Mouse (Mus musculus) intestine, postnatal 0 days (tissue): ENCODE measurements around the gene Dtymk. TPM values are rescaled to one million over a fixed set of nuclear protein-coding genes. Genes with fewer than 3 reads are reported as not detected.
A peak's percentile ranks its signal among the peaks of the same experiment; 100 is the strongest.

Experiments used
- ATAC-seq: fragments of 200-750 bp; cut with Nextera tagmentation; 2 replicates; pipeline ENCODE4 v1.8.0; 2017; ENCODE audit warnings: mild to moderate bottlenecking, moderate TSS enrichment, moderate library complexity
- H3K27ac ChIP-seq: fragments of 300-500 bp; sonication (generic); 2 replicates; pipeline ENCODE4 v1.5.1; 2014; ENCODE audit warnings: mild to moderate bottlenecking, low read depth, low read length, moderate library complexity
- H3K27me3 ChIP-seq: fragments of 300-500 bp; sonication (generic); replicated peaks from 2 replicates; pipeline ENCODE4 v1.6.1; 2014; ENCODE audit warnings: low read length, mixed read lengths; ENCODE audit not compliant: control insufficient read depth, insufficient read depth
- H3K36me3 ChIP-seq: fragments of 300-500 bp; sonication (generic); 2 replicates; pipeline ENCODE4 v1.6.1; 2014; ENCODE audit warnings: mild to moderate bottlenecking, moderate library complexity; ENCODE audit not compliant: control insufficient read depth, insufficient read depth
- H3K4me1 ChIP-seq: fragments of 300-500 bp; sonication (generic); replicated peaks from 2 replicates; pipeline ENCODE4 v1.6.1; 2014; ENCODE audit warnings: antibody characterized with exemption, low read length, mixed read lengths; ENCODE audit not compliant: control insufficient read depth, insufficient read depth
- H3K4me2 ChIP-seq: fragments of 300-500 bp; sonication (generic); replicated peaks from 2 replicates; pipeline ENCODE4 v1.6.1; 2014; ENCODE audit warnings: low read depth, mild to moderate bottlenecking, moderate library complexity
- H3K4me3 ChIP-seq: fragments of 300-500 bp; sonication (generic); 2 replicates; pipeline ENCODE4 v1.5.1; 2014; ENCODE audit warnings: low read depth, low read length
- H3K9ac ChIP-seq: fragments of 300-500 bp; sonication (generic); 2 replicates; pipeline ENCODE4 v1.6.1; 2014; ENCODE audit warnings: mild to moderate bottlenecking, low read depth, low read length
- H3K9me3 ChIP-seq: fragments of 300-500 bp; sonication (generic); 2 replicates; pipeline ENCODE4 v1.6.1; 2016; ENCODE audit warnings: mixed run types; ENCODE audit not compliant: control insufficient read depth
- CTCF ChIP-seq: sonication (generic); IDR thresholded peaks from 2 replicates; pipeline ENCODE4 v1.5.1; 2016; ENCODE audit warnings: low read depth, mild to moderate bottlenecking, control low read depth, antibody characterized with exemption, moderate library complexity
- WGBS: fragments of 180-500 bp; shearing (Covaris S2); extraction: QIAGEN DNeasy Blood & Tissue Kit; methylation state at CpG from one replicate; pipeline ENCODE4 v1.1.7; 2014; 5-methylcytosine and 5-hydroxymethylcytosine counted together
- polyA plus RNA-seq: library from polyadenylated mRNA; unstranded; fragments of >200 nt; fragmentation: Nextera tagmentation; extraction: Ambion mirVana; gene quantifications from 2 replicates; pipeline ENCODE4 v1.2.1, GENCODE M21; 2015

Dtymk gene
- polyA plus RNA-seq, 1 experiment from 2014 or later: 87.1 TPM

GRCm38 (mm10) chr1:93800670-93801503 is 847 bp downstream of the Dtymk start:
- 67% methylated on average over 21 of the region's 21 CpGs for WGBS
- peaks cover 15% of the 10 kb centered on the region for H3K36me3 ChIP-seq
- H3K9me3 ChIP-seq: no peaks in the 10 kb centered on the region
- H3K4me3 ChIP-seq: peak overlapping the region; percentile 66
- peaks cover 11% of the 10 kb centered on the region; the same call in 1 of the 2 replicates for H3K4me1 ChIP-seq
- peak overlapping the region; percentile 56 for H3K9ac ChIP-seq
- H3K4me2 ChIP-seq: peak overlapping the region; percentile 93
- TF ChIP-seq CTCF: no peak
- H3K27me3 ChIP-seq: no peaks in the 10 kb centered on the region
- peak overlapping the region; percentile 51; the same call in 1 of the 2 replicates for H3K27ac ChIP-seq
- ATAC-seq: no peak

- no peak overlapping the region for H3K4me2 ChIP-seq
- H3K4me1 ChIP-seq: no peaks in the 10 kb centered on the region
- H3K36me3 ChIP-seq: peaks cover 59% of the 10 kb centered on the region
- ATAC-seq: no peak
- H3K9ac ChIP-seq: no peak overlapping the region
- TF ChIP-seq CTCF: no peak
- H3K9me3 ChIP-seq: no peaks in the 10 kb centered on the region
- no peak overlapping the region for H3K27ac ChIP-seq
- WGBS: 82% methylated on average over 8 of the region's 8 CpGs
- H3K4me3 ChIP-seq: no peak overlapping the region
- no peaks in the 10 kb centered on the region for H3K27me3 ChIP-seq
Measured at GRCm38 (mm10) chr1:93795886-93796285, 5.8 kb downstream of the Dtymk start.

GRCm38 (mm10) chr1:93794526-93794925 is 7.2 kb downstream of the Dtymk start:
- no peak overlapping the region for H3K27ac ChIP-seq
- WGBS: 90% methylated on average over 8 of the region's 8 CpGs
- ATAC-seq: no peak
- peaks cover 64% of the 10 kb centered on the region for H3K36me3 ChIP-seq
- H3K9ac ChIP-seq: no peak overlapping the region
- no peaks in the 10 kb centered on the region for H3K9me3 ChIP-seq
- H3K4me1 ChIP-seq: no peaks in the 10 kb centered on the region
- no peaks in the 10 kb centered on the region for H3K27me3 ChIP-seq
- no peak for TF ChIP-seq CTCF
- no peak overlapping the region for H3K4me3 ChIP-seq
- H3K4me2 ChIP-seq: no peak overlapping the region

GRCm38 (mm10) chr1:93786912-93787311 is 14.8 kb downstream of the Dtymk start:
- Histone ChIP-seq H3K36me3 (peaks cover 89% of the 10 kb centered on the region), H3K4me3 (no peak overlapping the region), H3K27me3 (no peaks in the 10 kb centered on the region), H3K4me1 (no peaks in the 10 kb centered on the region), H3K4me2 (no peak overlapping the region), H3K27ac (0 out of 2 replicates have a peak overlapping the region, but pooled peaks have one; percentile 15), H3K9ac (no peak overlapping the region), H3K9me3 (no peaks in the 10 kb centered on the region)
- 87% methylated on average over 2 of the region's 2 CpGs for WGBS
- ATAC-seq: no peak
- no peak for TF ChIP-seq CTCF

GRCm38 (mm10) chr1:93776686-93777085 is 25.0 kb downstream of the Dtymk start:
- Histone ChIP-seq H3K9ac (no peak overlapping the region), H3K4me3 (no peak overlapping the region), H3K36me3 (peaks cover 73% of the 10 kb centered on the region), H3K27me3 (no peaks in the 10 kb centered on the region), H3K4me2 (no peak overlapping the region), H3K9me3 (no peaks in the 10 kb centered on the region), H3K4me1 (no peaks in the 10 kb centered on the region), H3K27ac (no peak overlapping the region)
- WGBS: 95% methylated on average over 5 of the region's 5 CpGs
- TF ChIP-seq CTCF: no peak
- no peak for ATAC-seq

GRCm38 (mm10) chr1:93769901-93770300 is 31.8 kb downstream of the Dtymk start:
- H3K4me2 ChIP-seq: no peak overlapping the region

More at GRCm38 (mm10) chr1:93769901-93770300, 31.8 kb downstream of the Dtymk start:
- Histone ChIP-seq H3K9ac (no peak overlapping the region), H3K27me3 (no peaks in the 10 kb centered on the region), H3K9me3 (no peaks in the 10 kb centered on the region), H3K27ac (no peak overlapping the region), H3K4me3 (no peak overlapping the region), H3K36me3 (peaks cover 32% of the 10 kb centered on the region), H3K4me1 (no peaks in the 10 kb centered on the region)
- ATAC-seq: no peak
- WGBS: 96% methylated on average over 3 of the region's 3 CpGs
- TF ChIP-seq CTCF: no peak
